Mouse (Mus musculus) MN1 (cell line): ENCODE results near the gene Psmd11.
"Not testable (repeated sequence)": the region's sequence is repeated elsewhere in the genome, so short reads cannot be mapped to it uniquely, and the experiment has no call there.

Experiments
- DNase-seq: peaks from one replicate; pipeline ENCODE4 v3.0.0-alpha.2; 2016; ENCODE audit warnings: low spot score

The Psmd11 gene

GRCm38 (mm10) chr11:80428381-80429008 is at the start of gene Psmd11:
Gene Psmd11, plus strand, starts transcription at chr11:80428615.
- peak; percentile 95 for DNase-seq

- DNase-seq, result not testable (repeated sequence)
These were observed 49.2 kb upstream of the Psmd11 start for GRCm38 (mm10) chr11:80379184-80379583.

GRCm38 (mm10) chr11:80382626-80383018 is 45.8 kb upstream of the Psmd11 start:
- peak; percentile 51 for DNase-seq

- peak; percentile 97 for DNase-seq
These were observed 45.3 kb upstream of the Psmd11 start, which contains the start of gene Zfp207 for GRCm38 (mm10) chr11:80383019-80383625. Gene Zfp207, plus strand, starts transcription at chr11:80383279.

GRCm38 (mm10) chr11:80383626-80384046 is 44.8 kb upstream of the Psmd11 start:
- DNase-seq, result peak; percentile 35

- no peak for DNase-seq
These were observed 44.0 kb upstream of the Psmd11 start for GRCm38 (mm10) chr11:80384461-80384860.

- DNase-seq, result no peak
These were observed 43.4 kb upstream of the Psmd11 start for GRCm38 (mm10) chr11:80385055-80385454.

- DNase-seq, result no peak
These were observed 41.6 kb upstream of the Psmd11 start for GRCm38 (mm10) chr11:80386790-80387189.

GRCm38 (mm10) chr11:80389885-80390284 is 38.5 kb upstream of the Psmd11 start:
- DNase-seq, result no peak

- DNase-seq, result no peak
These were observed 36.9 kb upstream of the Psmd11 start for GRCm38 (mm10) chr11:80391407-80392120.

- no peak for DNase-seq
These were observed 32.5 kb upstream of the Psmd11 start for GRCm38 (mm10) chr11:80395930-80396329.

GRCm38 (mm10) chr11:80396617-80397016 is 31.8 kb upstream of the Psmd11 start:
- DNase-seq, result no peak

GRCm38 (mm10) chr11:80407878-80408277 is 20.5 kb upstream of the Psmd11 start:
- not testable (repeated sequence) for DNase-seq

GRCm38 (mm10) chr11:80410377-80410776 is 18.0 kb upstream of the Psmd11 start:
- no peak for DNase-seq

- DNase-seq, result peak; percentile 16
These were observed 11.3 kb upstream of the Psmd11 start for GRCm38 (mm10) chr11:80417085-80417484.

GRCm38 (mm10) chr11:80419743-80420142 is 8.7 kb upstream of the Psmd11 start:
- DNase-seq, result no peak

- DNase-seq, result no peak
These were observed 8.0 kb upstream of the Psmd11 start for GRCm38 (mm10) chr11:80420202-80420984.

- DNase-seq, result no peak
These were observed 6.9 kb upstream of the Psmd11 start for GRCm38 (mm10) chr11:80421421-80422047.

- DNase-seq, result no peak
These were observed 3.7 kb upstream of the Psmd11 start for GRCm38 (mm10) chr11:80424691-80425090.

- no peak for DNase-seq
These were observed 3.1 kb upstream of the Psmd11 start for GRCm38 (mm10) chr11:80425247-80425778.

- not testable (repeated sequence) for DNase-seq
These were observed 2.2 kb upstream of the Psmd11 start for GRCm38 (mm10) chr11:80426029-80426813.
